Mouse (Mus musculus) ES-Bruce4 (cell line): ENCODE results near the gene D630039A03Rik. TPM values are rescaled to one million over a fixed set of nuclear protein-coding genes. Genes with fewer than 3 reads are reported as not detected.

Experiments
- H3K27ac ChIP-seq: 2 replicates; pipeline ENCODE4 v1.5.1; 2012; ENCODE audit warnings: low read length, inconsistent platforms; ENCODE audit not compliant: insufficient read depth
- H3K27me3 ChIP-seq: 2 replicates; pipeline ENCODE4 v1.6.1; 2012; ENCODE audit warnings: mild to moderate bottlenecking, low read length, inconsistent platforms; ENCODE audit not compliant: control insufficient read depth, poor library complexity, insufficient read depth, severe bottlenecking
- H3K36me3 ChIP-seq: 2 replicates; pipeline ENCODE4 v1.6.1; 2012; ENCODE audit warnings: inconsistent platforms, mild to moderate bottlenecking, low read length, moderate library complexity; ENCODE audit not compliant: control insufficient read depth, poor library complexity, insufficient read depth, severe bottlenecking
- H3K4me1 ChIP-seq: one replicate; pipeline ENCODE4 v1.8.1; 2011; ENCODE audit warnings: low read length; ENCODE audit not compliant: control insufficient read depth, insufficient read depth
- H3K4me3 ChIP-seq: 2 replicates; pipeline ENCODE4 v1.5.1; 2011; ENCODE audit warnings: low read depth, mild to moderate bottlenecking, low read length
- H3K9ac ChIP-seq: 2 replicates; pipeline ENCODE4 v1.6.1; 2012; ENCODE audit warnings: low read depth, mild to moderate bottlenecking, inconsistent platforms; ENCODE audit not compliant: poor library complexity, severe bottlenecking
- H3K9me3 ChIP-seq: replicated peaks from 2 replicates; pipeline ENCODE4 v1.6.1; 2012; ENCODE audit warnings: mild to moderate bottlenecking, low read length, inconsistent platforms; ENCODE audit not compliant: control insufficient read depth, poor library complexity, insufficient read depth, severe bottlenecking
- CTCF ChIP-seq: IDR thresholded peaks from one replicate; pipeline ENCODE4 v1.8.1; 2011; ENCODE audit warnings: low read depth, low read length
- EP300 ChIP-seq: IDR thresholded peaks from 2 replicates; pipeline ENCODE4 v1.6.1; 2011; ENCODE audit warnings: low read depth, low read length; ENCODE audit not compliant: insufficient read depth
- POLR2A ChIP-seq: IDR thresholded peaks from one replicate; pipeline ENCODE4 v1.8.1; 2011; ENCODE audit warnings: low read length; ENCODE audit not compliant: insufficient read depth
- polyA plus RNA-seq: library from polyadenylated mRNA; stranded (reverse); fragments of >200 nt; gene quantifications from 2 replicates; pipeline ENCODE4 v1.2.4, GENCODE M21; 2011; ENCODE audit warnings: low read depth; ENCODE audit not compliant: missing spikeins, insufficient read depth, insufficient read length

The D630039A03Rik gene
- polyA plus RNA-seq, 1 experiment = 2.5 TPM

- no peak overlapping the region for H3K9ac ChIP-seq
- H3K4me3 ChIP-seq = no peak overlapping the region
- H3K9me3 ChIP-seq = no peaks in the 10 kb centered on the region
- H3K4me1 ChIP-seq = peaks cover 2% of the 10 kb centered on the region
- H3K27me3 ChIP-seq = no peaks in the 10 kb centered on the region
- no peak overlapping the region for H3K27ac ChIP-seq
- H3K36me3 ChIP-seq = peaks cover 49% of the 10 kb centered on the region
- TF ChIP-seq EP300 = no peak
- no peak for TF ChIP-seq CTCF
- no peak for TF ChIP-seq POLR2A
Observed at GRCm38 (mm10) chr4:57952416-57952815, 36.3 kb upstream of the D630039A03Rik start.

DNA sequence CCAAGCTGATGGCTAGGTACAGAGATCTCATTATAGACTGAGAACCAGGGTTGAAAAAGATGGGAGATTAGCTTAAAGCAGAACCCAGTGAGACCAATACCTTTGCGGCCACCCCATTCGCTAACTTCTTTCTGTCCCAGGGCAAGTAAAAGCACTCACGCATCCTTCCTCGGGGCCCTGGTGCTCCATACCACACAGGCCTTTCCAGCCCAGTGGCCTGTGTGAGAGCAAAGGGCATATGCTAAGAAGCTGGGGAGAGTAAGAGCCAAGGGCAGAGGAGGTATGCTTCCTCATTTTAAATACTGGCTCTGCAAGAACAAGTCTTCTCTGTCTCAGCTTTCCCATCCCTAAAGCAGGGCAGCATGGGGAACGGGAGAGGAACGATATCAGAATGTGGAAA is 33.8 kb upstream of the D630039A03Rik start:
- Histone ChIP-seq H3K4me3 (no peak overlapping the region), H3K27me3 (no peaks in the 10 kb centered on the region), H3K9me3 (no peaks in the 10 kb centered on the region), H3K4me1 (peaks cover 4% of the 10 kb centered on the region), H3K36me3 (peaks cover 71% of the 10 kb centered on the region), H3K9ac (no peak overlapping the region), H3K27ac (no peak overlapping the region)
- TF ChIP-seq EP300 = no peak
- no peak for TF ChIP-seq POLR2A
- no peak for TF ChIP-seq CTCF

DNA sequence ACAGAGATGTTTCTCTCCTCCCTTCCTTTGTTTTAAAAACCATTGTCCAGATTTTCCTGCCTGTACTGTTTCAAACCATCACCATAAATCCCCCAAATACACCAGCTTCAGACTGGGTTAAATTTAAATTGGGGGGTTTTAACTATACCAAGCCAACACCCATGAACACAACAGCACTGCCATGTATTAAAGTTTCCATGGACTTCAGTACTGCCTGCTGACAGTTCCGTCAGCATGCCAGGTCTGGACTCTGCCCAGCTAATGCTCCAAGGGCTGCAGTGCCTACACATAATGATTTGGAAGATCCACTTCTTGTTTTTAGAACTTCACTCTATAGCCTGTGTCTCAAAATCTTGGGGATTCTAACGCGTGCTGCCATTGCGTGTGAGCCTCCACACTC is 31.4 kb upstream of the D630039A03Rik start:
- no peak for TF ChIP-seq EP300
- no peak for TF ChIP-seq POLR2A
- no peak for TF ChIP-seq CTCF
- Histone ChIP-seq H3K27me3 (no peaks in the 10 kb centered on the region), H3K4me3 (no peak overlapping the region), H3K27ac (no peak overlapping the region), H3K9ac (no peak overlapping the region), H3K36me3 (peaks cover 84% of the 10 kb centered on the region), H3K9me3 (no peaks in the 10 kb centered on the region), H3K4me1 (peaks cover 4% of the 10 kb centered on the region)

- Histone ChIP-seq H3K4me3 (no peak overlapping the region), H3K27me3 (no peaks in the 10 kb centered on the region), H3K36me3 (peaks cover 80% of the 10 kb centered on the region), H3K9ac (no peak overlapping the region), H3K27ac (no peak overlapping the region), H3K4me1 (peaks cover 4% of the 10 kb centered on the region), H3K9me3 (no peaks in the 10 kb centered on the region)
- TF ChIP-seq EP300 = no peak
- no peak for TF ChIP-seq CTCF
- no peak for TF ChIP-seq POLR2A
Observed at GRCm38 (mm10) chr4:57947036-57947435, 30.9 kb upstream of the D630039A03Rik start.

- peaks cover 38% of the 10 kb centered on the region for H3K36me3 ChIP-seq
- peaks cover 2% of the 10 kb centered on the region for H3K4me1 ChIP-seq
- no peak overlapping the region for H3K4me3 ChIP-seq
- H3K27me3 ChIP-seq = no peaks in the 10 kb centered on the region
- TF ChIP-seq CTCF (no peak), POLR2A (no peak), EP300 (no peak)
- H3K27ac ChIP-seq = no peak overlapping the region
- H3K9me3 ChIP-seq = no peaks in the 10 kb centered on the region
- no peak overlapping the region for H3K9ac ChIP-seq
Observed at GRCm38 (mm10) chr4:57942892-57943291, 26.8 kb upstream of the D630039A03Rik start.

DNA sequence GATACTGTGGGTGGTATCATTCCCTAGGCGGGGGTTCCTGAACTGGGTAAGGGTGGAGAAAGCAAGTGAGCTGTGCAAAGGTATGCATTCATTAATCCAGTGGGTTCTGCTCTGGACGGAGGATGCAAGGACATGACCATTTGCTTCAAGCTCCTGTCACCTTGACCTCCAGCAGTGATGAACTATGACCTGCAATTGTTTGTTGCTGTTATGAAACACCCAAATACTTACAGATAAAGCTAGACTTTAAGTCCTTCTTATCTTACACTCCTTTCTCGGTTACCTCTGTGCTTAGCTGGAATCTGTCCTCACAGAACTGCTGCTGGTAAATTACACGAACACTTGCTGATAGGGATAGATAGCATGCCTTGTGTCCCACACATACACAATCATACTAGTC is 24.5 kb upstream of the D630039A03Rik start:
- TF ChIP-seq CTCF (no peak), POLR2A (no peak)
- no peaks in the 10 kb centered on the region for H3K4me1 ChIP-seq
- H3K36me3 ChIP-seq = peaks cover 22% of the 10 kb centered on the region
- no peak overlapping the region for H3K4me3 ChIP-seq
- H3K9ac ChIP-seq = no peak overlapping the region
- no peaks in the 10 kb centered on the region for H3K9me3 ChIP-seq
- no peak overlapping the region for H3K27ac ChIP-seq
- no peaks in the 10 kb centered on the region for H3K27me3 ChIP-seq

DNA sequence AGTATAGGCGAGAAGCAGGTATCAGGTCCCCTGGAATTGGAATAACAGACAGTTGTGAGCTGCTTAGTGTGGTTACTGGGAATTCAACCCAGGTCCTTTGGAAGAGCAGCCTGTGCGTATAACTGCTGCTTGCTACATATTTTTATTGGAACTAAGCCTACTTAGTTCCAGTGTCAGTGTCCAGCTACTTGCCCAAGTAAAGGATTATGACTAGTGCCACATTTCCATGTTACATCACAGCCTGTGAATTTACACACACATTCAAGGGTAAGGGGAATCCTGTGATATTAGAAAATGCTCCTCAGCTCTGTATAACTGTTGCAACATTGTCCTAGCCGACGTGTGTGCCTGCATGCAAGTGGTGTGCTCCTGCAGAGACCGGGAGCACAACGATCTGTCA is 21.2 kb upstream of the D630039A03Rik start:
- H3K4me1 ChIP-seq = no peaks in the 10 kb centered on the region
- H3K9ac ChIP-seq = no peak overlapping the region
- no peak overlapping the region for H3K27ac ChIP-seq
- TF ChIP-seq CTCF = no peak
- no peak for TF ChIP-seq POLR2A
- TF ChIP-seq EP300 = no peak
- H3K27me3 ChIP-seq = no peaks in the 10 kb centered on the region
- no peak overlapping the region for H3K4me3 ChIP-seq
- no peaks in the 10 kb centered on the region for H3K9me3 ChIP-seq
- no peaks in the 10 kb centered on the region for H3K36me3 ChIP-seq
